Mouse (Mus musculus): ENCODE measurements around the gene Katnal1.
A peak's percentile ranks its signal among the peaks of the same experiment; 100 is the strongest.

Gene Katnal1

GRCm38 (mm10) chr5:148923408-148923807 lies 5.7 kb downstream of the Katnal1 start:
- DNase-seq, result no peak

GRCm38 (mm10) chr5:148922773-148923172 lies 6.3 kb downstream of the Katnal1 start:
- DNase-seq, result no peak

DNA sequence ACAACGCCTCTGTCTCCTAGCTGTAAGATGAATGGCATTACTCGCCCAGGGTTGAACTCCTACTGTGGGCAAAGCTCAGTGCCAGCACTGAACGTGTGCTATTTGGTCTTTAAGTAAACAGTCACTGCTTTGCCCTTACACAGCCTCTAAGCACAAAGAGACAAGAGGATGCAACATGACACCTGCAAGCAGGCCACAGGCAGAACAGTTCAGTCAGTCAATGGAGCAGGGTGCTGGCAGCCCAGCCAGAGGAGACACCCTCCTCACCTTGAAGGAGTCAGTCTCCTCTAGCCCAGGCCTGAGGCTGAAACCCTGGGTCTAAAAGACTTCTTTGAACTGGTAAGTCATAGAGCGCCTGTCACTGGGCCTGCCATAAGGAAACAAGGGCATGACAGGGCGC lies 11.1 kb downstream of the Katnal1 start:
- no peak for DNase-seq

DNA sequence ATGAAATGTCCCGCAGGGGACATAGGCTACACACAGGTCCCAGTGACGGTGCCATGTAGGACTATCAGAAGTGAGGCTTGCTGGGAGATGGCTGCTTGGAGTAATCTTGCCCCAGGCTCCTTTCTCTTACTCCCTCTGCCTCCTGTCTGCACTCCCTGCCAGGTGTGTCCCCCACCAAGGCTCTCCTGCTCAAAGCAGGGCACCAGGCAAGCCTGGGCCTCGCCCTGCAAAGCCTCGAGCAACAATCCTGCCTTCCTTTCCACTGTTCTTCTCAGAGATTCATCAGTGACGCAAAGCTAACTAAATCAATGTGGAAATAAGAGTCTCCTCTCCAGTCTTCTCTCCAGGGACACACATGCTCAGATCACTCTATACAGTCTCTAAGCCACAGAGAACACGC lies 12.3 kb downstream of the Katnal1 start:
- no peak for DNase-seq

DNA sequence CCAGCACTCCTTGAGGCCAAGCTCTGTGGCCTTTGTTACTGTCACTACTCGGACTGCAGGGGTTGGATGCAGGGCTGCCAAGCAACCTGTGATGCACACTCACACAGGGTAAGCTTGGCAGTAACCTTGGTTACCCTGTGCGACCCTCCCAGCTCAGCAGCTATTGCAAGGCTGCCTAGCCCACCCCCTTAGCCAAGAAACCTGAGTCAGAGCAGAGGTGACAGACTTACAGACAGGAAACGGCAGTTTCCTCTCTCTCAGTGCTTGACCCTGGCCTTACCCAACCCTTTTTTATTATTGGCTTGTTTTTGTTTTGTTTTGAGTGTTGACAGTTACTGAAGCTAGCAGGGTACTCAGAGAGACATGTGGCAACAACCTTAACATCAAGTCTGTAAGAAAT lies 16.9 kb downstream of the Katnal1 start:
- DNase-seq, result no peak

- DNase-seq, result no peak
These were observed 19.1 kb downstream of the Katnal1 start for GRCm38 (mm10) chr5:148910066-148910465.

- DNase-seq, result no peak
These were observed 19.7 kb downstream of the Katnal1 start for GRCm38 (mm10) chr5:148909402-148909801.

- DNase-seq, result peak; percentile 28
These were observed 20.1 kb downstream of the Katnal1 start for GRCm38 (mm10) chr5:148909057-148909395.

- DNase-seq, result no peak
These were observed 20.7 kb downstream of the Katnal1 start for GRCm38 (mm10) chr5:148908191-148909056.

GRCm38 (mm10) chr5:148906305-148906704 lies 22.8 kb downstream of the Katnal1 start:
- no peak for DNase-seq

DNA sequence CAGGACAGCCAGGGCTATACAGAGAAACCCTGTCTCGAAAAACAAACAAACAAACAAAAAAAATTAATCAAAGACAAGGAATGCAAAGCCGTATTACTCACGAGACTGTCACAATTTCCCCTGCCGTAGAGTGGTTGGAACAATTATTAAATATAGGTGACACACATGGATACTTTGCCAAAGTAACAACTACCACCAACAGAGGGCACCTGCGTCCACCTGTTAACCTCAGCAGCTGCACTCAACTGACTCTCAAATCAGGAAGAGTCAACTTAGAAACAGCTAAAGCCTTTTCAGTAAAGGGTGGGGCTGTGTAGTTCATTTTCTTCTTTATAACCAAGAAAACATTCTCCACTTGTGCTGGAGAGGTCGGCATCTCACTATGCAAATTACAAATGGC lies 24.3 kb downstream of the Katnal1 start:
- DNase-seq, result peak; percentile 21

GRCm38 (mm10) chr5:148899361-148899760 lies 29.8 kb downstream of the Katnal1 start:
- DNase-seq, result no peak

GRCm38 (mm10) chr5:148897941-148898417 lies 31.1 kb downstream of the Katnal1 start:
- DNase-seq, result no peak

DNA sequence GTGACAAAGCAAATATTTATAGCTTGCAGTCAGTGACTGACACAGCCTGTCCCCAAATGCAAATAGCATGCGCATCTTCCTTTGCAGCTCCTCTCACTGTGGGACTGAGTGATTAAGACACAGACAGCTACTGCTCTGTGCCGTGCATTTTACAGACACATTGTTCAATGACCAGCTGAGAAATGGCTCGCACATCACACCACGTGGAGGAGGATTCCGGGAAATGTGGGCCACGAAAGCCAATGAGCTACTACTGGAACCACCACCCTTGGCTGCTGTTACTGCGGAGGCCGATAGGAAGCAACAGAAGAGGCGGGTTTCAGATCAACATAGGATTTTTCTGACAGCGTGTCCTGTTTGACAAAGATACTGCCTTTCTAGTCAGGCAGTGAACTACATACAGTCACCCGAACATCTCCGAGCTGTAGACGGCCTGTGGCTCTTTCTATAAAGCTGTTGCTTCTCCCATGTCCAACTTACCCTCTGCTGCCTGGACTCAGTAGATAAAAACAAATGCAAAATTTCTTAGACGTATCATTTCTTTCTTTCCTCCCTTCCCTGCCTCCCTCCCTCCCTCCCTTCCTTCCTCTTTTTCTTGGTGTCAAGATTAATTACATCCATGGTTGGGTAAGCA lies 31.9 kb downstream of the Katnal1 start:
- no peak for DNase-seq

DNA sequence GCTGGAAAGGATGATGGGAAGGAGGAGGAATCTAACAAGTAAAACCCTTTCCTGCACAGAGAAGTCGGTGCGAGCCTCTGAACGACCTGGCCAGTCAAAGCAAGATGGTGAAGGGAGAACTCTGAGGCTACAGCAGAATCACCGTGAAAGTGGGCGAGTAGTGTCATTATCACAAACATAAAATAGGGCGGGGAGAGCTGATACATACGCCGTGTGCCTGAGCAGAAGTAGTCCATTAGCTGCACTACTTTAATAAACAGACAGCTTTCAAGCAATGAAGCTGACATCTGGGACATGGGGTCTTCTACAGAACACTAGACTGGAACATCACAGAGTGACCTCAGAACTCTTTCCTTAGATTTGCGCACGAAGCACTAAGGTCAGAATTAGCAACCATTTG lies 32.6 kb downstream of the Katnal1 start:
- no peak for DNase-seq

- DNase-seq, result no peak
These were observed 33.3 kb downstream of the Katnal1 start for GRCm38 (mm10) chr5:148895833-148896232.

DNA sequence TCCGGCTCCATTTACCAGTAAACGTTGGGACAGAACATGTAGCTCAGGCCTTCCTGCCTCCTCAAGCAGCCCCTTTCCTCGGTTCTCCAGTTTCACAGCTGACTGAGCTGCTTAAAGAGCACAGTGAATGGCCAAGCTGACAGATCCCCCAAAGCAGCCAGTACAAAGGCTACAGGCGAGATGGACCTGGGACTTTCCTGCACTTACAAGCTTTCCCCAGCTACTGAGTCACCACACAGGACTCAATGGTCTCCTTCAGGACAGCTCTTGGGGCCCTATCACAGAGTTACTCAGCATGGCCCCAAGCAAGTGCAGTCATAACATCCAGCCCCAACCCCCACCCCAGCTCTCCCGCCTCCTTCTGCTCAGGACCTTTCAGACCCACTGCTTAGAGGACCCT lies 34.1 kb downstream of the Katnal1 start:
- no peak for DNase-seq

DNA sequence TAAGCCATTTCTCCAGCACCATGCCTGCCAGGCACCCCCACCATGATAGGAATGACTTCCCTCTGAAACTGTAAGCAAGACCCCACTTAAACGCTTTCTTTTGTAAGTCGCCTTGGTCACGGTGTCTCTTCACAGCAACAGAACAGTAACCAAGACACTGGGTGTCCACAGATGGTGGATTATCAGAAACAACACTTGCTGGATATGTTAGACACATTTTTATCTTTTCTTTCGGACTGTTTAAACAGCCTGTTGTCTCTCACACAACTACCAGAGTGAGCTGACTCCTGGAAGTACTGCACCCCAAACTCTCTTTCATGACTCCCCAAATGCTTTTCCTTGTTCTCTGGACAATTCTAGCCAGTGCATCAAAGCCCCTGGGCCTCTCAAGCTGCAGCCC lies 38.9 kb downstream of the Katnal1 start:
- DNase-seq, result no peak

DNA sequence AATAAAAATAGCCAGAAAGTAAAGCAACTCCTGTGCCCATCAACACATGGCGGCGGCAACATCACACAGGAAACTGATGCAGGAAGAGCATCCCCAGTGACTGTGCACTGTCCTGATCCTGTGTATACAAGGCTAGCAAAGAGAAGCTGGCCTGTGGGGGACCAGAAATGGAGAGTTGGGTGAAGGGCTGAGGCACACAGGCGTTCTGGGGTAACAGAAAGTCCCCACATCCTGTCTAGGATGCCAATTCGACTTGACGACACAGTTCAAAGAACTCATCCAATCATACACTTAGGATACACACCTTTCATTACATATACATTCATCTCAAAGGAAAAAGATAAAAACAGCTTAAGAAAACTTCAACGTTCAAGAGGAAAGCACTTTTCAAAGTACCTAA lies 41.1 kb downstream of the Katnal1 start:
- DNase-seq, result no peak

DNA sequence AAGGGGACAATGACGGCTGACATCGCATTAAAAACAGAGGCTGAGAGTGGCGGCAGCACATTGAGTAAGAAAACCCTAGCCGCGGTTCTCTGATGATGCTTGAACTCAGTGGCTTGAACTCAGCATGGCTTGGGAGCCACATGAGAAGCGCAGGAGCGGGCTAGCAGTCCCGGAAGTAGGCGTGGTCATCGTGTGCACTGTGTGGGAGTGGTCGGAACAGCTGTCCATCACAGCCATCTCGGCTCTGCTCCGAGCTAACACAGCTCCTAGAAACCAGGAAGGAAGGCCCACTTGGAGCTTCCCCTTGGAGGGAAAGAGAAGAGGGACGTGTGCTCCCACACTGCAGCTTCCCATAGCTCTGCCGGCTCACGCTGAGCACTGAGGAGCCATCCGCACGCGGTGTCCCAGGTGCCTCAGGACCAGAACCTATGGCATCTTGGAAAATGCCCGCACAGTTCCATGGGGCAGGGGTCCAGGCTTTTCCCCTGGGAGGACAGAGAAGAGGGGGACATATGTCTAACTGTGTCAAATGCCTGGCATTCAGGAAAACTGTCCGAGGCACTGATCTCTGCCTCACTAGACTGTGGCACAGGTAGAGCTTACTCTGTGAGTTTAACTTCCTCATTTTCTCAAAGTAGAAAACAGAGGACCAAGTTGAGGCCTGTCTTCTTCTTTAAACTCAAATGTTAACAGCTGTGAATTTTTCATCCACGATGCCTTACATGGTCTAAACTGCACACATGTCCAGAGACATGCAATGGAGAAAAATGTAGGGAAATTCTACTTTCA lies 43.1 kb downstream of the Katnal1 start:
- DNase-seq, result no peak

DNA sequence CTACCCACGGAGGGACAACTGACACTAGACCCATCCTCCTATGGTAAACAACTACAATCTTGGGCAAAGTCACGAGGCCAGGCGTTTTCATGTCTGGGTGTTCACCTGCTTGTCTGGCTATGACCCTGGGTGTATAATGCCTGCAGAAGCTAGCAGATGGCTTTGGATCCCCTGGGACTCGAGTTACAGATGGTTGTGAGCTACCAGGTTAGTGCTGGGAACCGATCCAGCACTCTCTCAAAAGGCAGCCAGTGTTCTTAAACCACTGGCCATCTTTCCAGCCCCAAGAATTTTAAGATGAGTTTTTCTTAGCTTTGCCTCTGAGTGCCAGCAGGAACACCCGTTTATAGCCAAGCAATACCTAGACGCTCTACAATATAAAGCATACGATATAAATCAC lies 45.4 kb downstream of the Katnal1 start:
- DNase-seq, result peak; percentile 11

- no peak for DNase-seq
These were observed 49.9 kb downstream of the Katnal1 start for GRCm38 (mm10) chr5:148879218-148879617.

GRCm38 (mm10) chr5:148873116-148873515 lies 56.0 kb downstream of the Katnal1 start:
- DNase-seq, result no peak

GRCm38 (mm10) chr5:148869583-148869982 lies 59.5 kb downstream of the Katnal1 start:
- DNase-seq, result no peak

All from cerebellum, adult 9-11 months (tissue).